22 mouse cellular contexts compared by ENCODE assay signal in genomic region chr16:40930596-40930995, GRCm38 (mm10).
A peak's percentile ranks its signal among the peaks of the same experiment; 100 is the strongest.
DNase-seq lines count a peak whose midpoint lies in the region; ATAC-seq and TF ChIP-seq lines count a peak whose summit lies in the region.
"Had no signal": no experiment of that assay in that cellular context is flagged by ENCODE, and none has a peak within 500 bp of the region (broad histone marks: within the 10 kb centered on the region; RNA-seq: fewer than 3 reads in every experiment).

No protein-coding gene starts in this region.

- peak; percentile 36 for DNase-seq in kidney, adult 9 months
- no peak for DNase-seq in kidney, adult 11 months
- no peak for DNase-seq in liver, postnatal 0 days
- no peak for DNase-seq in liver
- no peak for DNase-seq in adrenal gland, adult (ENCODE audit: inconsistent age in 2 of 2, low spot score in 1 of 2)
- DNase-seq: adrenal gland, adult 8-10 months; adrenal gland, postnatal 14 days; adrenal gland, postnatal 36 days; B cell, adult 2 months; cerebellum, adult 11-12 months; cerebellum, adult 2 months; cerebellum, adult 9-10 months; cerebellum, postnatal 25 days had no signal

- H3K4me2 ChIP-seq in intestine, embryonic 15.5 days (replicated peaks): no peak overlapping the region
- no peak overlapping the region for H3K4me2 ChIP-seq in intestine, postnatal 0 days (replicated peaks; ENCODE audit: low read depth)
- H3K4me2 ChIP-seq in liver, postnatal 0 days (ENCODE audit: low read depth, low read length): no peak overlapping the region
- H3K4me2 ChIP-seq: embryonic facial prominence, embryonic 12.5 days; forebrain, embryonic 13.5 days; forebrain, embryonic 15.5 days had no signal

- TF ChIP-seq EP300 in liver, postnatal 0 days (IDR thresholded peaks at IDR 0.05; ENCODE audit: low read depth): no peak

- no peaks in the 10 kb centered on the region for H3K9me3 ChIP-seq in intestine, embryonic 15.5 days
- no peaks in the 10 kb centered on the region for H3K9me3 ChIP-seq in intestine, postnatal 0 days (ENCODE audit: control insufficient read depth)
- H3K9me3 ChIP-seq in liver, postnatal 0 days (ENCODE audit: low read length): no peaks in the 10 kb centered on the region
- H3K9me3 ChIP-seq: embryonic facial prominence, embryonic 10.5 days; embryonic facial prominence, embryonic 12.5 days; forebrain, embryonic 13.5 days; forebrain, embryonic 15.5 days; G1E had no signal

- no peak overlapping the region for H3K27ac ChIP-seq in intestine, embryonic 15.5 days
- H3K27ac ChIP-seq in intestine, postnatal 0 days (ENCODE audit: low read depth, low read length): no peak overlapping the region
- 0 out of 2 replicates have a peak overlapping the region, but pooled peaks have one; percentile 1 for H3K27ac ChIP-seq in liver, postnatal 0 days (ENCODE audit: low read depth)
- H3K27ac ChIP-seq: embryonic facial prominence, embryonic 10.5 days; embryonic facial prominence, embryonic 12.5 days; forebrain, embryonic 13.5 days; forebrain, embryonic 15.5 days had no signal

- no peak overlapping the region for H3K4me3 ChIP-seq in intestine, embryonic 15.5 days (replicated peaks)
- H3K4me3 ChIP-seq in intestine, postnatal 0 days (ENCODE audit: low read depth, low read length): no peak overlapping the region
- no peak overlapping the region for H3K4me3 ChIP-seq in liver, postnatal 0 days (ENCODE audit: low read depth, low read length)
- H3K4me3 ChIP-seq: embryonic facial prominence, embryonic 10.5 days; embryonic facial prominence, embryonic 12.5 days; forebrain, embryonic 13.5 days; forebrain, embryonic 15.5 days had no signal

- no peaks in the 10 kb centered on the region for H3K36me3 ChIP-seq in intestine, embryonic 15.5 days
- H3K36me3 ChIP-seq in intestine, postnatal 0 days (ENCODE audit: control insufficient read depth, insufficient read depth): no peaks in the 10 kb centered on the region
- H3K36me3 ChIP-seq in liver, postnatal 0 days (replicated peaks; ENCODE audit: insufficient read depth, low read length): no peaks in the 10 kb centered on the region
- H3K36me3 ChIP-seq: embryonic facial prominence, embryonic 10.5 days; embryonic facial prominence, embryonic 12.5 days; forebrain, embryonic 15.5 days; G1E had no signal

- no peak for TF ChIP-seq CTCF in intestine, postnatal 0 days (IDR thresholded peaks at IDR 0.05; ENCODE audit: low read depth)
- TF ChIP-seq CTCF in liver, postnatal 0 days (IDR thresholded peaks at IDR 0.05; ENCODE audit: low read depth): no peak

- H3K27me3 ChIP-seq in intestine, embryonic 15.5 days (replicated peaks): no peaks in the 10 kb centered on the region
- no peaks in the 10 kb centered on the region for H3K27me3 ChIP-seq in intestine, postnatal 0 days (replicated peaks; ENCODE audit: control insufficient read depth, insufficient read depth, low read length)
- H3K27me3 ChIP-seq in liver, postnatal 0 days (ENCODE audit: insufficient read depth, low read length): no peaks in the 10 kb centered on the region
- H3K27me3 ChIP-seq: CH12.LX; embryonic facial prominence, embryonic 12.5 days; forebrain, embryonic 13.5 days; forebrain, embryonic 15.5 days had no signal

- peak; percentile 68 for ATAC-seq in intestine, embryonic 15.5 days
- ATAC-seq in intestine, postnatal 0 days: no peak
- peak; percentile 57; the same call in 1 of the 2 replicates for ATAC-seq in liver, postnatal 0 days
- ATAC-seq: CD4-positive, CD25-positive, alpha-beta regulatory T cell, adult 4 months; forebrain, embryonic 13.5 days; forebrain, embryonic 15.5 days had no signal

- 57% methylated on average over 4 of the region's 4 CpGs for WGBS in intestine, embryonic 15.5 days
- WGBS in intestine, postnatal 0 days: 42% methylated on average over 4 of the region's 4 CpGs
- 70% methylated on average over 4 of the region's 4 CpGs for WGBS in liver, postnatal 0 days (ENCODE audit: insufficient replicate concordance)

- H3K9ac ChIP-seq in intestine, embryonic 15.5 days: no peak overlapping the region
- H3K9ac ChIP-seq in intestine, postnatal 0 days (ENCODE audit: low read depth, low read length): no peak overlapping the region
- no peak overlapping the region for H3K9ac ChIP-seq in liver, postnatal 0 days (replicated peaks)
- H3K9ac ChIP-seq: embryonic facial prominence, embryonic 12.5 days; forebrain, embryonic 13.5 days; forebrain, embryonic 15.5 days had no signal

- H3K4me1 ChIP-seq in intestine, embryonic 15.5 days (replicated peaks): no peaks in the 10 kb centered on the region
- H3K4me1 ChIP-seq in intestine, postnatal 0 days (replicated peaks; ENCODE audit: control insufficient read depth, insufficient read depth, low read length): no peaks in the 10 kb centered on the region
- no peaks in the 10 kb centered on the region for H3K4me1 ChIP-seq in liver, postnatal 0 days (ENCODE audit: insufficient read depth)
- H3K4me1 ChIP-seq: embryonic facial prominence, embryonic 10.5 days; embryonic facial prominence, embryonic 12.5 days; forebrain, embryonic 13.5 days; forebrain, embryonic 15.5 days had no signal
